Mouse (Mus musculus) kidney, adult 18-20 months (tissue): ENCODE results near the gene Rps10.
A peak's percentile ranks its signal among the peaks of the same experiment; 100 is the strongest.

ENCODE experiments used
- DNase-seq: peaks from one replicate; pipeline ENCODE4 v3.0.0; 2021

Rps10 gene

DNA sequence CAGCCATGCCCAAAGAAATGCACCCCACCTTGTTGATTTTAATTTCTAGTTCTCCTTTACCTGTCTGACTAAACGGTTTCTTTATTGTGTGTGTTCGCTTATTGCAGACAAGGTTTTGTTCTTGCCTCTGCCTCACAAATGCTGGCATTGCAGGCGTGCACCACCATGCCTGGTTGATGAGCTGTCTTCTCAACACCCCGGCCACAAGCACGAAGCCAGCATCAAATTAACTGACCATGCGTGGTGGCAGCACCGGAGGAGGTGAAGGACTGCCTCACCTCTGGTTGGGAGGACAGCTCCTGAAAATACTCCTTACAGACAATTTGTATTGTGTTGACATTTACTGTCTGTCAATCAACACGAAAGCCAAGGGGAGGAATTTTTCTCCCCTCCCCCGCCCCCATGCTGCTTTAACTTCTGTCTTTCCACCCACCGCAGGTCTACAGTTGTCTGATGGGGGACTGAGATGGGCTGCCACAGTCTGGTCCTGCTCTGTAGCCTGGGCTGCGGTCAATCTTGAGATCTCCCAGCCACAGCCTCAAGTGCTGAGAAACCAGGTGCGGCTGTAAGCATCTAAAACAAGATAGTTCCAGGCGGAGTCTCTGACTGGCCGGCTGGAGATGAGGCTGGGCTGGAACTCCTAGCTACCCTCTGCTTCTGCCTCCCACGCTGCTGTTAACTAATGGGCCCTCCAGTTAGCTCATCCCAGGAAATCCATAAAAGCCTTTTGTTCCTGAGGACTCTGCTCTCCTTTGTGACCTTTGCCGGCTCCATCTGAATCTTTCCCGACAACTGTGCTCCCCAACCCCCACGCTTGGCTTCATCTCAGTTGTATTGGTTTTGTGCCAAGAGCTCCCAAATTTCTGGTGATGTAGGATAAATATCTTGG, at the start of gene Rps10:
TSS of gene Rps10 (minus strand) at position 538 of the 889 bp plus-strand sequence.
- DNase-seq = no peak

DNA sequence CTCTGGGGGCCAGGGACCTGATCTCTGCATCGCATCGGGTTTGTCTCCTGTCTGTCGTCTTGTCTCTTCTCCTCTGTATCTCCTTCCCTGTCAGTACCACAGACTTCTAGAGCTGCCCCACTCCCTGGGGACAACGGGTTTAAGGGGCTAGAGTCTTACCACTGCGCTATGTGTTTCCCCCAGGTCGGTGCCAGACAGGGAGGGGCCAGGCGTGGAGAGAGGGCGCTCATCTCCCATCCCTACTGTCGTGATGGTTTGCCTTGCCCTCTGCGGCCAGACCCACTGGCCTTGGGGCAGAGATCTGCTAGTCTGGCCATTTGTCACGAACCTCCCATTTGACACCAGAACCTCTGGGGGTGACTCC, 49.1 kb upstream of the Rps10 start:
- no peak for DNase-seq

DNA sequence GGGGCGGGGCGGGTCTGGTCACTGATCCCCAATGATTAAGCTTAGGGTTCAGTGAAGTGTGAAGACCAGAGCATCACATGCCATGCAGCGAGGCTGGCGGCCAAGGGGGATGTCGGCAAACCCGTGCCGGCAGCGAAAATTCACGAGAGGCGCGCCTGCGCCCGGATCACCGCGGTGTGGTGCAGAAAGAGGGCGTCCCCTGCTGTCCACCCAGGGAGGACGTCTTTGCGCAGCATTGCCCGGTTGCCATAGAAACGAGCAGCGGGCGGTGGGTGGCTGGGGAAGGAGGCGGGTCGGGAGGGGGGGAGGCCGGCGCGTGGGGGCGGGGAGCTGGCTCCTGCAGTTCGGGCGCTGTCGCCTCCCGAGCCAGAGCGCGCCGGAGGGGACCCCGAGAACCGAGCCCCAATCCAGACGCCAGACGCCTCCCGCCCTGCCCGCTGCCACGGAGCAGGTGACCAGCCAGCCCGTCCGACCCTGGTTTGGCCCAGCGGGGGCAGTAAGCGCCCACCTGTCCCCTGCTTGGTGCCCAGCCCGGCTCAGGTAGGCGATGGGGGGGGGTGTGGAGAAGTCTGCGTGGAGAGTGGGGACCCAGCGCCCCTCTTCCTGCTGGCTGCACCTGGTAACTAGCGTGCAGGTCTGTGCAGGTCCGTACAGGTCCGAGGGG, 48.5 kb upstream of the Rps10 start:
- peak; percentile 34 for DNase-seq

DNA sequence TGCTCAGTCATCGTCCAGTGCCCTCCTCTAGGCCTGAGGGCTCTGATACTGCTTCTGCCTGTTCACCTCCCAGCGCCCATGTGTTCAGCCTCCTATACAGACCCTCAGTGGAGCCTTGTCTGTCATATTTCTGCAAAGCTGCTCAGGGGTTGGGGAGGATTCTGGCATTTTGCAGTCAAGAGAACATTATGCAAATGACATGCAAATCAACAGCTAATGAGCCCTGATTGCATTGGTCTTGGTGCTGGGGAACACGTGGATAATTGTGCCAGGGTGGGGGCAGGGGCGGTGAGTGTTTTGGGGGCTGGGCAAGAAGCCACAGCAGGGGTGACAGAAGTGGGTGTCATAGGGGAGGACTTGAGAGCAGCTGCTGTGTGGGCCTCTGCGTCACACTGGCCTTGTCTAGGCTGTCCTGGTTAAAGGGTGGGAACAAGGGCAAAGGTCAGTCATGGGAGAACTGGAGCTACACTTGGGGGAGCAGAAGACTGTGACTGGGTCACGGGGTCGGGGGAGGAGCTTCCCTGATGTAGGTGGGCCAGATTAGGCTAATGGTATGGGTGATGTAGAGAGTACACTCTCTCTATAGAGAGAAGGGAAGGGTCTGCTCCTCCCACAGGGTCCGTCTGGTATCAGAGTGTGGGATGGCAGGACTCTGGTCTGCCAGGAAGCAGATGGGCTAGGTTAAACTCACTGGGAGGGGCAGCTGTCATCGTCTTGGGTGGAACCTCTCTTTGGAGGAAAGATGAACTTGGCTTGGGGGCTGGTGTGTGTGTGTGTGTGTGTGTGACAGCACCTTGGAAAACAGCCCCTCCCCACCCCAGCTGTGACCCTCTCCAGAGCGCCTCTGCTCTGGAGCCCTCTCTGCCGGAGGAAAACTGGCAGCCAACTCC, 42.7 kb upstream of the Rps10 start:
- DNase-seq = no peak

DNA sequence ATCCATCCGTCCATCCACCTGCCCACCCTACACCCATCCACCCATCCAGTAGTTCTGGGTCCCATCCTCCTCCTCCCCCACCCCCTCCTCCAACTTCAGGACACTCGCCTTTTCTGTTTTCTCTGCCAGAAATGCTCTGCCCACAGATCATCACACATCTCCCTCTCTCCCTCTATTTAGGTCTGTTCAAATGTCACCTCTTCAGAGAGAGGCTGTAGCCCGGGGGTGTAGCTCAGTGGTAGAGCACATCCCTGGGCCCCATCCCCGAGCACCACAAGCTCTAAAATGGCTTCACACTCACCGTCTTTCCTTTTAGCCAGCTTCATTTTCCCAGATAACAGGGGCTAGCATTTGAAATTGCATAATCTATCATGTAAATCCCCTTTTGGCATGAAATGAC, 41.3 kb upstream of the Rps10 start:
- DNase-seq = no peak

DNA sequence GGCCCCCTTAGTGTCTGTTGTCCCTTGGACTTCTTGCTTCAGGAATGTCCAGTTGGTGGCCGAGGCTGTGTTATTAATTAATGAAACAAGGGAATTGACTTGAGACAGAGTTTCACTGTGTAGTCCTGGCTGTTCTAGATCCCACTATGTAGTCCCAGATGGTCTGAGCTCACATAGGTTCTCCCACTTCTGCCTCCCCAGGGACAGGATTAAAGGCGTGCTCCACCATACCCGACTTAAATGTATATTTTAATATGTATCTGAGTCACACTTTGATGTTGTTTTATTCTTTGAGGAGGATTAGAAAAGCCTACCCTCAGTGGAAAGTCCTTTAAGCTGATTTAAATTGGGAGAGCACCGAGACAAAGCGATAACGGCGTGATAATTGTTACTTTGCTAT, 39.8 kb upstream of the Rps10 start:
- no peak for DNase-seq

DNA sequence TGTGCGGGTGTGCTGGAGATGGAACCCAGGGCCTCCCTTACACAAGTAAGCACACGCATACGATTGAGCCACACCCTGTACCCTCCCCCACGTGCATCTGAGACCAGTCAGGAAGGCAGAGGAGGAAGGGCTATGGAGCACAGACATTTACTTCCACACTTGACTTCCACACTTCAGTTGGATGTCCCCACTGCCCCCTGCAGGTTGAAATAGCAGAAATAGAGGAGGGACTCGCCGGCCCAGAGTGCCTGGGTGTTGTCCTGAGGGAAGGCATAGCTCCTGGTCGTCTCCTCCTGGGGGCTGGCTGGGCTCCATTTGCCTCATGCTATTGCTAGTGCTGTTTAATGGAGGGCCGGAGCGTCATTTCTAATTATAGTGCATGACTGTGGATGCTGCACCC, 39.0 kb upstream of the Rps10 start:
- DNase-seq = no peak

DNA sequence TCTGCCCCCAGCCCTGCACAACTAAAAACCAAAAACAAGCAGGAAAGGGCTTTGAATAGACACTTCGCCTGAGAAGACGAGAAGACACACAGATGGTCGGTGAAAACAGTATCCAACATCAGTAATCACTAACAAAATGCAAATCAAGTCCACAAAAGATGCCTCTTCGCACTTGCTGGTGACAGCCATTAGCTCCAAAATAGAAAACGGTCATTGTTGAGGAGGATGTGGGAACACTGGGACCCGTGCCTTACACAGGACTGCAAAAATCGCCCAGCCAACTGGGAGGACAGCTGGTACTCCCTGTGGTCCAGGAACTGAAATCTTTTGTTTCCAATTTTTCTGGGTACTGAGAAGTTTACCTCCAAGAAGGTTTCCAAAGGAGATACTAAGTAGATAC, 37.5 kb upstream of the Rps10 start:
- DNase-seq = no peak

DNA sequence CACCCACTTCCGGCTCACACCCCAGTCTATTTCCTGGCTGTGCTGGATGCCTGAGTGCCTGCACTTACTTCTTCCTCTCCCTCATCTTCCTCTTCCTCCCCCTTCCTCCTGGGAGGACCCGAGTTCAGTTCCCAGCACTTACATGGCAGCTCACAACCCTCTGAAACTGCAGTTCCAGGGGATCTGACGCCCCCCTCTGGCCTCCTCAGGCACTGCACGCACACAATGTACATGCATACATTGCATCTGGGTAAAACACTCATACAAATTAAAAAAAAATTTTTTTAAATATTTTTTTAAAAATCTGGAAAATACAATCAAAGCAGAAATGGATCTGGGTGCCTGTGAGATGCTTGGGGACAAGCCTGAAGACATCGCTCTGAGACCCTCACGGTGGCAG, 35.3 kb upstream of the Rps10 start:
- no peak for DNase-seq

DNA sequence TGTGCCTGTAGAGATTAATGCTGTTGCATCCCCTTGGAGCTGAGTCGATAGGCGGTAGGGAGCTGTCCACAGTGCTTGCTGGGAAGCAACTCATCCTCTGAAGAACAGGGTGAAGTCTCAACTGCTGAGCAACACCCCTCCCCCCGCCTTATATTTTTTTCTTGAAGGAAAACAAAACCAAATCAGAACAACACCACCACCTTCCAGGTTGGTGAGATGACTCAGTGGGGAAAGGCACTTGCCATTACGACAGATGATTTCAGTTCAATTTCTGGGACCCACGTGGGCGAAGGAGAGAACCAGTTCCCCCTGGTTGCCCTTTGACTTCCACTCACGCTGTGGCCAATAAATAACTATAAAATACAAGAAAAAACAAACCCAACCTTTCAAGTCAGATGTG, 22.3 kb upstream of the Rps10 start:
- no peak for DNase-seq

DNA sequence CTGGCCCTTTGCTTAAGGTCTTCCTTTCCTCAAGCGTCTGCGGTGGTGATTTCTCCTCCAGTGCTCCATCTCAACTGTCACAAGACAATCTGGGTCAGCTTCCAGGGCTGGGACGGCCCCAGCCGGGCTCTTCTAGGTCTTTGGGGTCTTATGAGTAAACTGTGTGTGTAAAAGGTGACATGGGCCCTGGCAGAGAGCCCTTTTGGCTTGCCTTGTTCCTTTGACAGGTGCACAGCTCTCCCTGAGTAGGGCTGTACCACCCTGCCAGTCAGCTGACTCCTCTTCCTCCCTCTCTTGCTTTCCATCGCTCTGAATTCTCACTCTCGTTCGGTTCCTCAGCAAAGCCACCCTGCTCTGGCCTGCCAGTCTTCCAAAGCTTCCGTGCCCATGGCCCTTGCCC, 20.7 kb upstream of the Rps10 start:
- no peak for DNase-seq

DNA sequence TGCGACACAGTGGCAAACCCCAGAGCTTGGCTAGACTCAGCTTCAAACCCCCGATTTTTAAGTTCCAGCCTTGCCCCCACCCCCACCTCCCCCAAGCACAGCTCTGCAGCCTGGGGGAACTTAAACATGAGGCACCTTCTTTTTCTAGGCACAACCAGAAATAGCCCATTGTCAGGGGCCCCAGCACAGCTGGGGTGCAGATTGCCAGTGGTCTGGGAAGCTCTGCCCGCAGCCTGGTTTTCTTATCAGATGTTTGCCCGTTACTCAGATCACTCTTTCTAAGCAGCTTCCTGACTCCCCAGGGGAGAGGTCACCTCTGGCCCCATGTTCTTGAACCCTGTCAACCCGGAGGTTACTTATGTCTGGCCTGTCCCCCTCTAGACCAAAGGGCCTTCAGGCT, 19.9 kb upstream of the Rps10 start:
- no peak for DNase-seq

DNA sequence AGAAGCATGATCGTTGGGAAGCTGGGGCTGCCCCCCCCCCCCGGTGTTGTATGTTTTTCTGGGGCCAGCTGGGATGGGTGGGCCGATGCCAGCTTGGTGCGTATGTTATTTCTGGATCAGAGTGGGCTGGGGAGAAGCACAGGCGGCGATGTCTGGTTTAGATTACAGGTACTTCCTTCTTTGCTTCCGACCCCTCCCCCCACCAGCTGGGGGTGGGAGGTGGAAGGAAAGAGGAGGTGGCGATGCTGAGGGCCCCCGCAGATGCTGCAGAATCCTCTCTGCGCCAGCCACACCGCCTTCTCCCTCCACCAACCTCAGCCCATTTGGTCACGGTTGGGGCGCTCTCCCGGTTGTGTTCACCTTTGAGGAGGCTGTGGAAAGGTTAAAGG, 19.5 kb upstream of the Rps10 start:
- DNase-seq = no peak

DNA sequence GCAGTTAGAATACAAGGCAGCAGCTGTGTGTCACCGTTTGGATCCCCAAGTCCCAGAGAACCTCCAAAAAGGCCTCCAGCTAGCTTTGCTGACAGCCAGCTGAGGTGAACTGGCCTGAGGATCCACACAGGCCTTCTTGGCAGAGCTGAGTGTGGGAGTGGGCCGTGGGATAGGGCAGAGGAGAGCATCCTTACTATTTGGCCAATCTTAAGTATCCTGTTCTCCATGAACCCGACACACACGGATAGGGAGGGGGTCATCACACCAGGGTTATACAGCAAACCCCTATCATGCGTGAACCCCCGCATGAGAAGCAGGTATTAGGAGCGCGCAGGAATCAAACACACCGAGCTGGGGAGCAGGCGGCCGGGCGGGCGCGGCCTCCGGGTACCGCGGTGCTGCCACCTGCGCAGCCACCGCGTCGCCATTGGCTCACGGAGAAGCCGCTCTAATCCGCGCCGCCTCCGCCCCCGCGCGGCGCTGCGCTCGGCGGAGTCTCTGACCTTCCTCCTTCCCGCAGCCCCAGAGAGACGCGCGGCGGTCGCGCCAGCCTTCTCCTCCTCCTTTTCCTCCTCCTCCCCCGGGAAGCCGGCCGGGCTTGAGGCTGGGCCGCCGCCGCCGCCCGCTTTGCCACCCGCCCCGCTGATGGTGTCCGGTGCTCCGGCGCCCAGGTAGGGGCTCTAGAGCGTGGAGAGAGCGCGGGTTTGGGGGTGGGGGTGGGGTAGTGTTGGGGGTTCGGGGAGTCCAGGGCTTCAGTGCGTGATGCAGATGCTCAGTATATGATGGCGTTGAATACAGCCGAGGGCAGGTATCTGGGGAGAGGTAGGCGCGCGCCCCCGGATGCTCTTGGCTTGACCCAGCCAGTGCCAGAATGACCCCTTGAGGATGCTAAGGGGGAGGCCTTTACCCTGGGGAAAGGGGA, 18.9 kb upstream of the Rps10 start, which contains the start of gene Pacsin1:
TSS of gene Pacsin1 (plus strand) at position 421 of the 922 bp plus-strand sequence.
- peak; percentile 40 for DNase-seq

DNA sequence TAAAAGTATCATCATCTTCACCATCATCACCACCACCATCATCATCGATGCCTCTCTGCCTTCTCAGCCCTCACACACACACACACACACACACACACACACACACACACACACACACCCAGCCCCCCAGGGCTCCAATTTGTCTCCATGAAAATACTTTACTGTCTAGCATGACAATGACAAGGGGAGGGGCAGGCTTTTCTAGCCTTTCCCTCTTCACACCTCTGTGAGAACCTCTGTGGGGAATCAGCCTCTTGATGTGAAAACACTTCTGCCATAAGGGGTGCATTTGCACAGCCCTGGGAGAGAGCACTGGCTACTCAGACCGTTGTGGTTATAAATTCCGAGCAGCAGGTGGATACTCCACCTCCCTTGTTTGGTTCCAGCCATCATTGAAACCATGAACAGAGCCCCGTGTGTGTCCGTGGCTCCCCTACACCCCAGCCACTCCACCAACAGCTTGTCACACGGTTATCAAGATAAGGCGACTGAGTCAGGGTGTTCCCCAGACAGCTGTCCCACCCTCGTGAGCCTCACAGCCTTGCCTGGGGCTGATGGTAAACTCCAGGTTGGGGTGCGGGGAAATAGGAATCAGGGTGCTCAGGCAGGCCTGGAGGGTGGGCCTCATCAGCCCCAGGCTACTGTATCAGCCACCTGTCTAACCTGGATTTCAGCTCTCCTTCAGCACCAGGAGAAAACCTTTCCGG, 16.9 kb upstream of the Rps10 start:
- no peak for DNase-seq

DNA sequence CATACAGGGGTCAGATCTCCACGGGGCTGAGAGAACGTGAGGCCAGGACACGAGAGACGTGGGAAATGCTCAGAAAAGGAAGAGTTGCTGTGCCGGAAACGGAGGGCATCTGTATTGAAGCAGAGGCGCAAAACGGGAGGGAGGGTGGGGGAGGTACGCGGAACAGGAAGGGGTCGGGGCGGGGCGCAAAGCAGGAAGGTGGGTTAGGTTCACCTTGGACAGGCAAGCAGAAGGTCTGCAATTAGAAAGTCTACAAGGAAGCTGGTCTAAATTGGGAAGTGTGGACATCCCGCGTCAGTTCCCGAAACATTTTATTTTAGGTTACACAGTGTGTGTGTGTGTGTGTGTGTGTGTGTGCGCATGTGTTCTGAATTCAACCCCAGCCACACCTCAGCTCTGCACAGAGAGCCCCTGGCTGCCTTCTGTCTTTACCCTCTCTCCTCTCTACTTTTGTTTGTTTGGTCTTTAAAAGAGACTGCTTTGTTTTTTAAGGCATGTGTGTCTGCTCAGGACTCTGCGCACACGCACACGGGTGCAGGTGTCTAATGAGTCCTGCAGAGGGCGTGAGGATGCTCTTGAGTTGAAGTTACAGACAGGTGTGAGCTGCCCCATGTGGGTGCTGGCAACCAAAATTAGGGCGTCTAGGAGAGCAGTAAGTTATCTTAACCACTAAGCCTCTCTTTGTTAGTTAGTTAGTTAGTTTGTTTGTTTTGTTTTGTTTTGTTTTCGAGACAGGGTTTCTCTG, 15.7 kb upstream of the Rps10 start:
- DNase-seq = no peak

DNA sequence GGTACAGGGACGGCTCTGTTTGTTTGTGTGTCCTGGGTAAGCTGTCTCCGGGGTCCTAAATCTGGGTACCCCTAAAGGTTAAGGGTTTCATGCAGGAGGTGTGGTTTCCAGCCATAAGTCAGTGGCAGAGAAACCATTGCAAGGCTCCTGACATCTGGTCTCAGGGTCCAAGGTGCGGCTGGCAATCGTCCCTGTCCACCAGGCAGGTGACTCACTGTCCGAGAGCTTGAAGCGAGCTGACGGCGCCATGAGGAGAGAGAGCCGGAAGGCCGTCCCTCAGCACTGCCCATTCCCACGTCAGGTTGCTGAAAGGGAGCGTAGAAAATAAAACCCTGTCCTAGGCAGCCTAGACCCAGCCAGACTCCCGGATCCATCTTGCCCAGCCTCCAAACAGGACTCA, 14.1 kb upstream of the Rps10 start:
- DNase-seq = peak; percentile 67

DNA sequence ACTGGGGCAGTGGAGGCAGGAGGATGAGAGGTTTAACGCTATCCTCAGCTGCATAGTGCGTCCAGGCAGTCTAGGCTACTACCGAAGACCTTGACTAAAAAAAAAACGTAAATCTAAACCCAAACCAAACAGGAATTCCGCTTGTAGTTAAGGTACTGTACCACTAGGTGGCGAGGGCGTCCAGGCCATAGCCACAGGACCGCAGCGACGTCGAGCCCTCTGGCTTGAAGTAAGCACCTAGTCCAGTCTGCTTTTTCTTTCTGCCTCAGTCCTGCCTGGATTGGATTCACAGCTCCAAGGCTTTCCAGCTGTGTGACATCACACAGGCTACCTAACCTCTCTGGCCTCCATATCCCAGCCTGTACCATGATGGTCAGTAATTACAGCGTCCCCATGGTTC, 13.7 kb upstream of the Rps10 start:
- DNase-seq = peak; percentile 72

DNA sequence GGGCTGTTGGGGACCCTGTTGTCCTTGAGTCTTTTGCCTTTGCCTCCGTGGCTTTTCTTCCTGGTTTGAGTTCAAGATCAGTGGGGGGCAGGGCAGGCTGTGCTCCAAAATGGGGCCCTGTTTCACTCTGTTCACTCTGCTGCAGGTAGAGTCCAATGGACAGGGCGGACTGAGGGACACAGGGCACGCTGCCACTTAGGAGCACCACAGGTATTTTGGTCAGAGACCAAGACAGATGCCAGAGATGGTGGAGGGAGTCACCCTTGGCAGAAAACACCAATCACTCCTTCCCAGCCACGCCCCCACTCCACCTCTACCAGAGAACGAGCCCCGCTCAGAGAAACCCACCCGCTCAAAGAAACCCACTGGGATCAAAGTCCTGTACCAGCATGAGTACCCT, 9.3 kb upstream of the Rps10 start:
- peak; percentile 37 for DNase-seq

DNA sequence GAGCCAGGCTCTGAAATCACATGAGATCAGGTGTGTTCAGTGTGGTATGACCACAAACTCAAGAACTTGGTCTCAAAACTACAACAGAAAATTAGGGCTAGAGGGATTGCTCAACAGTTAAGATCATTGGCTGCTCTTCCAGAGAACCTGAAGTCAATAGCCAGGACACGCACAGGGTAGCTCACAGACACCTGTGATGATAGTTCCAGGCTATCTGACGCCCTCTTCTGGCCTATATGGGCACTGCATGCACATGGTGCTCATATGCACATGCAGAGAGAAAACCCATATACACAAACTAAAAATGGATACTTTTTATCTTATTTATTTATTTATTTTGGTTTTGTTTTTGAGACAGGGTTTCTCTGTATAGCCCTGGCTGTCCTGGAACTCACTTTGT, 8.1 kb upstream of the Rps10 start:
- no peak for DNase-seq

DNA sequence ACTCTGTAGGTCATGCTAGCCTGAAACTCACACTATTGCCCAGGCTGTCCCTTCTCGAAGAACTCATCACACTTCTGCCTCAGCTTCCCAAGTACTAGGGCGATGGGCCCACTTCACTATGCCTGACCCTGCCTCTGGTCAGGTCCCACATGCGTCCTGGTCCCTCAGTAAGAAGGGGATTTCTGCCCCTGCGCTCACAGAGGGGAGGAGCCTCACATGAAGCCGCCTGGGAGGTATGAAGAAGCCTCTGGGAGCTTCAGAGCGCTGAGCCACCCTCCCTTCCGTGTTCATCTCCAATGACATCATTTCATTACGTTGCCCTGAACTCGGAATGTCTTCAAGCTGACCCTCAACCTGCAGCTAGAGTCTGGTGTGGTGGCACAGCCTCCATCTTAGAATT, 7.3 kb upstream of the Rps10 start:
- DNase-seq = no peak
